Mouse (Mus musculus): ENCODE results near the gene Ptprf. TPM values are rescaled to one million over a fixed set of nuclear protein-coding genes. Genes with fewer than 3 reads are reported as not detected.

Ptprf gene
- polyA plus RNA-seq (2012): 0.78 and 1.4 TPM in 2 replicates

GRCm38 (mm10) chr4:118291231-118291630 is at the start of gene Ptprf:
Gene Ptprf (minus strand): TSS chr4:118291405.

DNA sequence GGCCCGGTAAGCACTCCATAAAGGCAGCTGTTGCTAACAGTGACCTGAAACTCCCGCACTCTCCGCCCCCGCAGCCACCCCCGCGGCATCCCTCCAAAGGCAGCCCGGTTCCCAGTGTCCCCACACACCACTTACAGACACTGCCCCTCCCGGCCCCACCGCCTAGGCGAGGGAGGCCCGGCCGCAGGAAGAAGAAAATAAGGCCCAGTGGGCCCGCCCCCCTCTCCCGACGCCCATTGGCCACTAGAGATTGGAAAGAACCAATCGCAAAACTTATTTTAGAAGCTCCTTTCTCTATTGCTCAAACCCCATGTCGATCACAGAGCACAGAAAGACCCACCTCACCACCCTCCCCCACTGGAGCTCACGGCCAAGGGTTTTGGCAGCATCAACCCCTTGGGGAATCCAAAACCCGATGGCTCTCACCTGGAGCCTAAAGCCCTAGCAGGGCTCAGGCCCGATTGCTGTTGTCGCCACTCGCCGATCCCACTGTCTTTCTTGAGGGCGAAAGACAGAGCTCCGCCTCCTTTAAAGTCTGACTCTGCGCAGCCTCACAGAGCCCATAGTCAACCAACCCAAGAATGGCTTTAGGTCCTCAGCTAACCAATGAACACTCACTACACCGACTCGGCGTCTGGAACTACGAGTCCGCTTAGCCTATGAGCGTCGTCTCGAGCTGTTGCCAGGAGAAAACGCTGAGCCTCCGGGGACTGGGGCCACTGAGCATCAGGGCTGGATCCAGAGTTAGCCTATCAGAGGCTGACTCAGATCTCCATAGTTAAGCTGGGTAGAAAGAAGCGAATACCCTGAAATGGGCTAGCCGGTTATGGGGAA is 111.5 kb downstream of the Ptprf start, which contains the start of gene Kdm4a:
Gene Kdm4a (minus strand): TSS at position 577 of the 834 bp plus-strand sequence.

Other genes with a start within 250 kb of the Ptprf start
- 20.1 and 22.8 TPM in 2 replicates for gene St3gal3, start 156.5 kb downstream of the Ptprf start, polyA plus RNA-seq (2012)
- gene Kdm4a, start 111.4 kb downstream of the Ptprf start, polyA plus RNA-seq (2012): 23.4 and 31.7 TPM in 2 replicates
- 62.9 and 83.0 TPM in 2 replicates for gene Szt2, start 117.9 kb upstream of the Ptprf start, polyA plus RNA-seq (2012)
- gene Med8, start 117.9 kb upstream of the Ptprf start, polyA plus RNA-seq (2012): 21.4 and 25.8 TPM in 2 replicates
- 65.0 and 83.4 TPM in 2 replicates for gene Elovl1, start 136.7 kb upstream of the Ptprf start, polyA plus RNA-seq (2012)
- 93.6 and 123 TPM in 2 replicates for gene Cdc20, start 145.9 kb upstream of the Ptprf start, polyA plus RNA-seq (2012)
- gene Mpl, start 166.1 kb upstream of the Ptprf start, polyA plus RNA-seq (2012): 21.8 and 37.2 TPM in 2 replicates
- 19.4 and 28.6 TPM in 2 replicates for gene Tie1, start 198.7 kb upstream of the Ptprf start, polyA plus RNA-seq (2012)
- 0.40 and 0.70 TPM in 2 replicates for gene 2610528J11Rik, start 235.6 kb upstream of the Ptprf start, polyA plus RNA-seq (2012)

All from megakaryocyte-erythroid progenitor cell, adult 5 weeks (primary cell).